Mouse (Mus musculus) bone marrow macrophage, adult 2 months (primary cell): ENCODE measurements around the gene Lhfpl2. TPM values are rescaled to one million over a fixed set of nuclear protein-coding genes. Genes with fewer than 3 reads are reported as not detected.

Source experiments
- H3K27ac ChIP-seq: 2 replicates; pipeline ENCODE4 v1.5.1; 2012; ENCODE audit warnings: low read depth, low read length; ENCODE audit not compliant: insufficient read depth
- H3K4me1 ChIP-seq: 2 replicates; pipeline ENCODE4 v1.6.1; 2012; ENCODE audit warnings: low read length; ENCODE audit not compliant: control insufficient read depth, insufficient read depth
- H3K4me3 ChIP-seq: 2 replicates; pipeline ENCODE4 v1.5.1; 2012; ENCODE audit warnings: mild to moderate bottlenecking, low read length, moderate library complexity; ENCODE audit not compliant: insufficient read depth
- CTCF ChIP-seq: IDR thresholded peaks from 2 replicates; pipeline ENCODE4 v1.5.1; 2012; ENCODE audit warnings: low read depth, mild to moderate bottlenecking, low read length, moderate library complexity
- POLR2A ChIP-seq: IDR thresholded peaks from 2 replicates; pipeline ENCODE4 v1.6.1; 2012; ENCODE audit warnings: mild to moderate bottlenecking, low read depth, low read length, borderline replicate concordance
- polyA plus RNA-seq: library from polyadenylated mRNA; stranded (reverse); fragments of >200 nt; gene quantifications from 2 replicates; pipeline ENCODE4 v1.2.4, GENCODE M21; 2012; ENCODE audit not compliant: missing spikeins, insufficient read depth, insufficient read length

Gene Lhfpl2
- polyA plus RNA-seq, 1 experiment, result 54.7 TPM

GRCm38 (mm10) chr13:94135180-94135579, 77.6 kb downstream of the Lhfpl2 start:
- no peak for TF ChIP-seq POLR2A
- TF ChIP-seq CTCF, result no peak
- Histone ChIP-seq H3K27ac (no peak overlapping the region), H3K4me1 (peaks cover 8% of the 10 kb centered on the region; the same call in 1 of the 2 replicates), H3K4me3 (no peak overlapping the region)

GRCm38 (mm10) chr13:94139713-94140445, 82.3 kb downstream of the Lhfpl2 start:
- no peak for TF ChIP-seq POLR2A
- no peak for TF ChIP-seq CTCF
- no peak overlapping the region for H3K27ac ChIP-seq
- H3K4me3 ChIP-seq, result no peak overlapping the region

GRCm38 (mm10) chr13:94140446-94140845, 82.8 kb downstream of the Lhfpl2 start:
- Histone ChIP-seq H3K4me1 (peaks cover 37% of the 10 kb centered on the region), H3K27ac (no peak overlapping the region), H3K4me3 (no peak overlapping the region)
- TF ChIP-seq CTCF (no peak), POLR2A (no peak)

More at GRCm38 (mm10) chr13:94139713-94140445, 82.3 kb downstream of the Lhfpl2 start:
- peaks cover 37% of the 10 kb centered on the region for H3K4me1 ChIP-seq

GRCm38 (mm10) chr13:94143063-94143652, 85.6 kb downstream of the Lhfpl2 start:
- Histone ChIP-seq H3K4me3 (no peak overlapping the region), H3K4me1 (peaks cover 51% of the 10 kb centered on the region), H3K27ac (peak overlapping the region; percentile 83)
- TF ChIP-seq POLR2A (no peak), CTCF (peak; percentile 54)

- Histone ChIP-seq H3K27ac (peak overlapping the region; percentile 82), H3K4me1 (peaks cover 62% of the 10 kb centered on the region), H3K4me3 (no peak overlapping the region)
- TF ChIP-seq POLR2A (no peak), CTCF (no peak)
Observed at GRCm38 (mm10) chr13:94144451-94144850, 86.9 kb downstream of the Lhfpl2 start.

GRCm38 (mm10) chr13:94147257-94147656, 89.7 kb downstream of the Lhfpl2 start:
- TF ChIP-seq CTCF, result no peak
- TF ChIP-seq POLR2A, result no peak
- H3K27ac ChIP-seq, result no peak overlapping the region
- H3K4me3 ChIP-seq, result no peak overlapping the region
- peaks cover 73% of the 10 kb centered on the region for H3K4me1 ChIP-seq

- H3K4me3 ChIP-seq, result no peak overlapping the region
- peaks cover 72% of the 10 kb centered on the region for H3K4me1 ChIP-seq
- H3K27ac ChIP-seq, result peak overlapping the region; percentile 7; the same call in 1 of the 2 replicates
- TF ChIP-seq POLR2A (no peak), CTCF (no peak)
Observed at GRCm38 (mm10) chr13:94149006-94149405, 91.4 kb downstream of the Lhfpl2 start.

GRCm38 (mm10) chr13:94149781-94150180, 92.2 kb downstream of the Lhfpl2 start:
- Histone ChIP-seq H3K4me3 (no peak overlapping the region), H3K27ac (no peak overlapping the region), H3K4me1 (peaks cover 70% of the 10 kb centered on the region)
- TF ChIP-seq CTCF (no peak), POLR2A (no peak)

GRCm38 (mm10) chr13:94151308-94151707, 93.7 kb downstream of the Lhfpl2 start:
- Histone ChIP-seq H3K27ac (no peak overlapping the region), H3K4me3 (no peak overlapping the region), H3K4me1 (peaks cover 84% of the 10 kb centered on the region)
- TF ChIP-seq CTCF (no peak), POLR2A (no peak)

GRCm38 (mm10) chr13:94152836-94153235, 95.2 kb downstream of the Lhfpl2 start:
- Histone ChIP-seq H3K4me3 (no peak overlapping the region), H3K27ac (peak overlapping the region; percentile 31), H3K4me1 (peaks cover 79% of the 10 kb centered on the region)
- TF ChIP-seq POLR2A (no peak), CTCF (no peak)

GRCm38 (mm10) chr13:94153658-94154057, 96.1 kb downstream of the Lhfpl2 start:
- peaks cover 80% of the 10 kb centered on the region for H3K4me1 ChIP-seq
- peak overlapping the region; percentile 100 for H3K27ac ChIP-seq
- TF ChIP-seq POLR2A (no peak), CTCF (no peak)
- no peak overlapping the region for H3K4me3 ChIP-seq
